Mouse (Mus musculus): ENCODE measurements around the gene Clec12b.
"Not testable (repeated sequence)": the region's sequence is repeated elsewhere in the genome, so short reads cannot be mapped to it uniquely, and the experiment has no call there.

Gene Clec12b

GRCm38 (mm10) chr6:129369374-129370132 lies 16.1 kb downstream of the Clec12b start:
- no peak for DNase-seq (ENCODE audit: low spot score in 2 of 2)

DNA sequence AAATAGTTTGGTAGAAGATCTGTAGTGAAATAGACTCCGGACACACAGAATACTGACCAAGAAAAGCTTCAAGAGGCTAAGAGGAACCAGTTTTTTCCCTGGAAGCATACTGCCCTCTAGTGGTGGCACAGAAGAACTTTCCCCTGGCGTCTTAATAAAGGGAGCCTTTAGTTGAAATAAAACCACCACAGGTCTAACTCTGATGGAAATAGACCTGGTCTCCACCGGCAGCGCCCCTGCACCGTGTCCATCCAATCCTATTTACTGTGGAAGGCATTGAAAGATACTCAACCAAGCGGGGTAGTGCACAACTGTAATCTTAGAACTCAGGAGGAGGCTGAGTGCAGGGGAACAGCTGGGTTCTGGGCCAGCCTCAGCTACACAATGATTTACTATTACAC lies 19.7 kb downstream of the Clec12b start:
- peak in 1 of 2 experiments; percentile 13 for DNase-seq (ENCODE audit: low spot score in 2 of 2)

DNA sequence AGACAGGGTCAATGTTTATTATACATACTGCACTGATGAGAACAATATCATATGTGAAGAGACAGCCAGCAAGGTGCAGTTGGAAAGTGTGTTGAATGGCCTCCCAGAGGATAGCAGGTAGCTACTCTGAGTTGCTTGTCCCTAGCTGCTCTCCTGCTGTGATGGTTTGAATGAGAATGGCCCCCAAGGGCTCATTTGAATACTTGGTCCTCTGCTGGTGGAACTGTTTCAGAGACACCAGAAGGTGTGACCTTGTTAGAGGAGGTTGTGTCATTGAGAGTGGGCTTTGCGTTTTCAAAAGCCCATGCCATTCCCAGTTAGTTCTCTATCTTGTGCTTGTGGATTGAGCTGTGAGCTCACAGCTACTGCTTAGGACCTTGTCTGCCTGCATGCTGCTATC lies 21.7 kb downstream of the Clec12b start:
- DNase-seq (ENCODE audit: low spot score in 2 of 2), result no peak

DNA sequence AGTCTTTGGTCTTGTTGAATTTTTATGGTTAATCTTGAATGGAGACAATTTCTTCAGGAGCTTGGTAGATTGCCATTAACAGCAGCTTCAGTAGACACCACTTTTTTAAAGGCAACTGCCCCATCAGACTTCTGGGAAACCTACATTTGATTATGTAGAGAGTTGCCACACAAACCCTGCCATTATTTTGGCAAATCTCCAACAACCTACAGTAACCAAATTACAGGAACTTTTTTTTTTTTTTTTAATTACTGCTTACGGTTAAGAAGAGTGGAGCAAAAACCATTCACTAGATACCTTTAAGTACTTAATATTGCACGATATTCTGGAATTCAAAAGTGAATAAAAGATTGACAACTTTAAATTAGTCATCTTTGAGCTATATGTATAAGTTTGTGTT lies 26.2 kb downstream of the Clec12b start:
- no peak for DNase-seq (ENCODE audit: low spot score in 2 of 2)

DNA sequence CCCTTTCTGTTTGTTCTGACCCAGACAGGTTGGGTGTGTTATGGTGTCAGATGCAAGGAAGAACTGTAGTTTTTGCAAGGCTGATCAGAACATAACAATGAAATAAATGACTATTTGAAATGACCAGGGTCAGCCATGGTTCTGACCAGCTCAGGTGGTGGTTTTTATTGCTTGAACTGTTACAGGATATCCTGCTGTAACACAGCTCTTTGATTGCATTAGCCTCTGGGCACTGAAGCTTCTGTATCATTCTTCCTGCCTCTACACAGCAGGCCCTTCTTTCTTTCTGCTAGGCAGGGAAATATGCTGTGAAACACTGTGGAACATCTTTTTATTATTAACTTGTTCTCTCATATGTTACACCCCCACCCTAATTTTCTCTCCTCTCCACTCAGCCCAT lies 29.2 kb downstream of the Clec12b start:
- no peak for DNase-seq (ENCODE audit: low spot score in 2 of 2)

DNA sequence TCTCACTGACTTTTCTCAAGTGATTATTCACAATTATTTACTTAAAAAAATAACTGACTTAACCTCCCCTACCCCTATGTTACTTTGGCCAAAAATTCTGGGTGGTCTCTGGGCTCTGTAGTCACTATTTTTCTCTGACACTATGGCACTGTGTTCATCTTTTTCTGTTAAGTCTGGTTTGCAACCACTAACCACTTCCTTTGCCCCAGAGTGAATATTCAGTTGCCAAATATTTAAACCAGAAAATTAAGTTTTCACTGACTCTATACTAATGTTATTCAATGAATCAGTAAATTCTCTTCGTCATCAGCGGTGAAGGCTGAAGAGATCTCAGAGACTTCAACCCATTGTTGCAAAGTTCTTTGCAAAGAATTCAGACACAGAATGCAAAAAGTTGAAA lies 29.9 kb downstream of the Clec12b start:
- DNase-seq (ENCODE audit: low spot score in 2 of 2), result no peak

- DNase-seq (ENCODE audit: low spot score in 2 of 2), result no peak
Observed at GRCm38 (mm10) chr6:129351091-129351490, 34.6 kb downstream of the Clec12b start.

DNA sequence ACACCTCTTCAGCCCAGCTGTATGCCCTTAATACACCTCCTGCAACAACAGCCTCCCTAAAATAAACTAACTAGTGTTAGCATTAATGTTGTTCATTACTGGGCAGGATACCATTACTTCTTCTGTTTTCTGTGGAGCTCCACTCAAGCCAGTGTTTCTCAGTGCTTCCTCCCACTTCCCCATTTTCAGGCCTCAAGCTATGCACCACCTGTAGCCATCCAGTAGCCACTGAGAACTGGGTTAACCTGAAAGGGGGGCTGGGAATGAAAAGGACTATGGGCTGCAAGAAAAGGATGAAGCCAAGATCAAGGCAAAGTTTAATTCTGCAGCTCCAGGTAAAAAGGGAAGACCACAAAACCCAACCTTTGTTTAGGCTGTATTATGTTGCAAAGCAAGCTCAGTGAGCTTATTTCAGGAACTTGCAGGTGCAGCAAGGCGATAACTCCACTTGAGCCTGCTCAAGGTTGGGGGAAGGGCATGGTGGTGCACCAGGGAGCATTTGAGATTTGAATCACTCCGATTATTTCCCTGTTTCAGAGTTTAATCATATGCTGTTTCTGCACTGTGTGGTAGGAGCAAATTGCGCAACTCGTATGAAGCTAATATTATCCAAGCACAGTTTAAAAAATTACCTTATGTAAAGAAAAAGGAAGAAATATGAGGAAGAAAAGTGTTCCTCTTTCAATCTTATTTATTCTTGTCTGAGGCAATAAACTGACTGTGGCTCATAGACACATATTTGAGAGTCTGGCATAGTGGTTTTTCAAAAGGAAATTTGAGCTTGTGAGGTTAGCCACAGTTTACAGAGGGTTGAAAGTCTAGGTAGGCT lies 35.9 kb downstream of the Clec12b start:
- peak; percentile 11 to 29 for DNase-seq (ENCODE audit: low spot score in 2 of 2)

- DNase-seq (ENCODE audit: low spot score in 2 of 2), result no peak
Observed at GRCm38 (mm10) chr6:129344408-129344807, 41.3 kb downstream of the Clec12b start.

GRCm38 (mm10) chr6:129342391-129342790 lies 43.3 kb downstream of the Clec12b start, which contains the start of gene Clec12a:
TSS of gene Clec12a (plus strand) at chr6:129342691.
- not testable (repeated sequence) for DNase-seq (ENCODE audit: low spot score in 2 of 2)

- no peak for DNase-seq (ENCODE audit: low spot score in 2 of 2)
Observed at GRCm38 (mm10) chr6:129337751-129338150, 47.9 kb downstream of the Clec12b start.

- peak; percentile 23 to 42 for DNase-seq (ENCODE audit: low spot score in 2 of 2)
Observed at GRCm38 (mm10) chr6:129333674-129334078, 52.0 kb downstream of the Clec12b start.

GRCm38 (mm10) chr6:129331610-129332009 lies 54.1 kb downstream of the Clec12b start, which contains the start of gene 4922502D21Rik:
TSS of gene 4922502D21Rik (minus strand) at chr6:129331796.
- DNase-seq (ENCODE audit: low spot score in 2 of 2), result no peak

GRCm38 (mm10) chr6:129326568-129327150 lies 59.0 kb downstream of the Clec12b start:
- no peak for DNase-seq (ENCODE audit: low spot score in 2 of 2)

GRCm38 (mm10) chr6:129326016-129326415 lies 59.7 kb downstream of the Clec12b start:
- DNase-seq (ENCODE audit: low spot score in 2 of 2), result no peak
